Comparison of ENCODE assay signal across 8 mouse cellular contexts in genomic region chr16:11066833-11067191, GRCm38 (mm10). TPM values are rescaled to one million over a fixed set of nuclear protein-coding genes. Genes with fewer than 3 reads are reported as not detected.
A peak's percentile ranks its signal among the peaks of the same experiment; 100 is the strongest.
DNase-seq lines count a peak whose midpoint lies in the region; ATAC-seq lines count a peak whose summit lies in the region.

No protein-coding gene starts in this region.

- H3K4me1 ChIP-seq in brown adipose tissue, adult 24 weeks (ENCODE audit: control insufficient read depth, insufficient read depth, insufficient read length, low read length): peaks cover 46% of the 10 kb centered on the region
- H3K4me1 ChIP-seq in intestine, embryonic 14.5 days (replicated peaks; ENCODE audit: control insufficient read depth, insufficient read depth, low read length): peaks cover 51% of the 10 kb centered on the region
- H3K4me1 ChIP-seq in limb, embryonic 15.5 days: peaks cover 60% of the 10 kb centered on the region

- WGBS in intestine, embryonic 14.5 days: 0% methylated on average over 22 of the region's 22 CpGs
- WGBS in limb, embryonic 15.5 days: under 1% methylated on average over 22 of the region's 22 CpGs

- 0 out of 2 replicates have a peak, but pooled peaks have one; percentile 12 for ATAC-seq in frontal cortex, adult (ENCODE audit: low TSS enrichment)
- peak; percentile 44 for ATAC-seq in intestine, embryonic 14.5 days (replicated peaks; ENCODE audit: low FRiP score, low TSS enrichment, low read depth)
- no peak for ATAC-seq in limb, embryonic 15.5 days (ENCODE audit: insufficient number of reproducible peaks, low FRiP score, low TSS enrichment, low read depth)

- H3K4me3 ChIP-seq in brown adipose tissue, adult 24 weeks (ENCODE audit: insufficient read depth, low read depth, low read length): peak overlapping the region; percentile 81
- H3K4me3 ChIP-seq in intestine, embryonic 14.5 days (ENCODE audit: low read depth, low read length): peak overlapping the region; percentile 56
- peak overlapping the region; percentile 92 for H3K4me3 ChIP-seq in limb, embryonic 15.5 days

- H3K4me2 ChIP-seq in intestine, embryonic 14.5 days (ENCODE audit: low read length): peak overlapping the region; percentile 77
- H3K4me2 ChIP-seq in limb, embryonic 15.5 days: peak overlapping the region; percentile 74

- no peak for DNase-seq in frontal cortex, postnatal 36 days (ENCODE audit: low spot score in 2 of 2)
- DNase-seq in forelimb bud, embryonic 11.5 days (ENCODE audit: low read depth, low spot score): peak; percentile 69
- DNase-seq in intestine, embryonic 14.5 days (ENCODE audit: low spot score): peak; percentile 87
- peak; percentile 79 for DNase-seq in neural tube, embryonic 10.5 days (ENCODE audit: extremely low spot score, low spot score)
- DNase-seq in thymus, postnatal 10 days (ENCODE audit: low spot score in 2 of 2): peak; percentile 44 to 51

- H3K9me3 ChIP-seq in intestine, embryonic 14.5 days (ENCODE audit: control insufficient read depth, low read length): no peaks in the 10 kb centered on the region
- no peaks in the 10 kb centered on the region for H3K9me3 ChIP-seq in limb, embryonic 15.5 days

- H3K27ac ChIP-seq in brown adipose tissue, adult 24 weeks (replicated peaks; ENCODE audit: low read depth, low read length): peak overlapping the region; percentile 71
- peak overlapping the region; percentile 84 for H3K27ac ChIP-seq in intestine, embryonic 14.5 days (ENCODE audit: low read depth)
- peak overlapping the region; percentile 93 for H3K27ac ChIP-seq in limb, embryonic 15.5 days

- H3K27me3 ChIP-seq in intestine, embryonic 14.5 days (replicated peaks; ENCODE audit: control insufficient read depth, insufficient read depth, low read length): no peaks in the 10 kb centered on the region
- H3K27me3 ChIP-seq in limb, embryonic 15.5 days: no peaks in the 10 kb centered on the region

- peak overlapping the region; percentile 84 for H3K9ac ChIP-seq in intestine, embryonic 14.5 days (ENCODE audit: low read length)
- peak overlapping the region; percentile 95 for H3K9ac ChIP-seq in limb, embryonic 15.5 days

- peaks cover 15% of the 10 kb centered on the region for H3K36me3 ChIP-seq in intestine, embryonic 14.5 days (ENCODE audit: control insufficient read depth, insufficient read depth, low read length)
- H3K36me3 ChIP-seq in limb, embryonic 15.5 days: peaks cover 6% of the 10 kb centered on the region

RNA-seq across cellular contexts. Expression of gene Litaf, which starts 0.9 kb away (rescaled TPM):
- polyA plus RNA-seq in brown adipose tissue, adult 24 weeks (2012; ENCODE audit: insufficient read depth, insufficient read length, missing spikeins): 15.6 and 17.6 TPM in 2 replicates
- 106 and 112 TPM in 2 replicates for polyA plus RNA-seq in intestine, embryonic 14.5 days (2014; fragmentation: Nextera tagmentation; extraction: Ambion mirVana)
- 113 and 120 TPM in 2 replicates for polyA plus RNA-seq in limb, embryonic 15.5 days (2015; fragmentation: Nextera tagmentation; extraction: Ambion mirVana)

RNA-seq across cellular contexts. Expression of gene Snn, which starts 6.1 kb away (rescaled TPM):
- 6.4 and 7.7 TPM in 2 replicates for polyA plus RNA-seq in brown adipose tissue, adult 24 weeks (2012; ENCODE audit: insufficient read depth, insufficient read length, missing spikeins)
- polyA plus RNA-seq in intestine, embryonic 14.5 days (2014; fragmentation: Nextera tagmentation; extraction: Ambion mirVana): 33.7 and 42.8 TPM in 2 replicates
- polyA plus RNA-seq in limb, embryonic 15.5 days (2015; fragmentation: Nextera tagmentation; extraction: Ambion mirVana): 33.3 and 34.5 TPM in 2 replicates

Comparison
In these comparisons a context has a peak if more than half of its experiments do, and no peak if none do; other contexts are left out.
1. DNase-seq: peak in forelimb bud, embryonic 11.5 days (single experiment), intestine, embryonic 14.5 days (single experiment), neural tube, embryonic 10.5 days (single experiment) and thymus, postnatal 10 days (2 of 2); none in frontal cortex, postnatal 36 days (0 of 2).
2. Peak in every context shown above with its lines, with median percentiles within 50 percentile points of each other: H3K27ac ChIP-seq and H3K4me3 ChIP-seq.